Mouse (Mus musculus): Measurements from ENCODE around the gene Ticrr.

DNA sequence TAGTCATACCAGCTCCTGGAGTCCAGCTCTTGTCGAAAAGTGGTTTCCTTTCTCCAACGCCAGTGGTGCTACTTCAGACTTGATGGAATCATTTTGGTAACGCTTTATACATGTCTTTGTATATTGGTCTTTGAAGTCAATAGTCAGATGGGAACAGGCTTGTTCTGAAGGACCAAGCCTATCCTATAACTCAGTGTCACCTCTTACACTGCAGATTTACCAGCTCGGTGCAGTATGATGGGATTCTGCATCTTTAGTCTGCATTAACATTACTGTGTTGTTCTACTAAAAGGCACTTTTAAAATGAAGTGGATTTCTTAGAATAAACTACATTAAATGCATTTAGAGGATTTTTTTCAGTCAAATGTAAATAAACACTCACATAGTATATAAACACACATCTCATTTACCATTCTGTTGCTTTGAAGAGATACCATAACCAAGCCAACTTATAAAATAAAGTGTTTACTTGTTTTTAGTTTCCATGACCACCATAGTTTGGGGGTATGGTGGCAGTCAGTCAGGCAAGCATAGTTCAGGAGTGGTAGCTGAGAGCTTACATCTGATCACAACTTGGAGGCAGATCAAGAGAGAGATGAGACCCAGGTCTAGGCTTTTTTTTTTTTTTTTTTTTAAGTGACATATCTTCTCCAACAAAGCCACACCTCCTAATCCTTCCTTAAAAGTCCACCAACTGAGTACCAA lies 11.1 kb downstream of the Ticrr start:
- TF ChIP-seq CTCF (IDR thresholded peaks at IDR 0.05; ENCODE audit: control insufficient read depth, insufficient read depth, insufficient read length) (no peak), FOSL1 (IDR thresholded peaks at IDR 0.05; ENCODE audit: insufficient read depth, low read length, poor library complexity, severe bottlenecking) (no peak)

Data from C2C12 (cell line).